11 mouse cellular contexts compared by ENCODE assay signal in genomic region chr14:75056861-75057431, GRCm38 (mm10). TPM values are rescaled to one million over a fixed set of nuclear protein-coding genes. Genes with fewer than 3 reads are reported as not detected.
DNase-seq lines count a peak whose midpoint lies in the region; ATAC-seq and TF ChIP-seq lines count a peak whose summit lies in the region.
"Had no signal": no experiment of that assay in that cellular context is flagged by ENCODE, and none has a peak within 500 bp of the region (broad histone marks: within the 10 kb centered on the region; RNA-seq: fewer than 3 reads in every experiment).

No protein-coding gene starts in this region.

- peak; percentile 94 for TF ChIP-seq EP300 in CH12.LX (IDR thresholded peaks at IDR 0.05; ENCODE audit: low read length)

- peak overlapping the region; percentile 86 for H3K4me2 ChIP-seq in CH12.LX (ENCODE audit: insufficient read depth, low read depth, poor library complexity, severe bottlenecking)
- no peak overlapping the region for H3K4me2 ChIP-seq in liver, embryonic 16.5 days (ENCODE audit: low read depth, low read length)
- H3K4me2 ChIP-seq: lung, embryonic 15.5 days had no signal

- WGBS in liver, embryonic 16.5 days (ENCODE audit: insufficient replicate concordance) = 19% methylated on average over 9 of the region's 9 CpGs

- peak; percentile 75 for TF ChIP-seq POLR2A in CH12.LX (IDR thresholded peaks at IDR 0.05; ENCODE audit: low read depth, low read length)

- dilution Hi-C loops in CH12.LX (cut with MboI; ENCODE audit: extremely low pct_ligation_motif_present, extremely low pct_unique_long_range_greater_than_20kb, low sequenced_read_pairs) = no loop called here

- TF ChIP-seq RAD21 in CH12.LX (IDR thresholded peaks at IDR 0.05; ENCODE audit: low read depth, low read length) = no peak; the same call in none of the 2 replicates

- no peaks in the 10 kb centered on the region for H3K79me2 ChIP-seq in CH12.LX (replicated peaks; ENCODE audit: control insufficient read depth, extremely low read depth, insufficient read depth, poor library complexity, severe bottlenecking)

- H3K27me3 ChIP-seq in CH12.LX (replicated peaks) = no peaks in the 10 kb centered on the region
- no peaks in the 10 kb centered on the region for H3K27me3 ChIP-seq in liver, embryonic 16.5 days (ENCODE audit: control insufficient read depth, insufficient read depth, low read depth, low read length)
- H3K27me3 ChIP-seq: lung, embryonic 15.5 days had no signal

- peaks cover 29 to 72% of the 10 kb centered on the region in 2 experiments for H3K4me1 ChIP-seq in CH12.LX (ENCODE audit: control insufficient read depth in 1 of 2, insufficient read depth in 2 of 2)
- no peaks in the 10 kb centered on the region for H3K4me1 ChIP-seq in brown adipose tissue, adult 24 weeks (ENCODE audit: control insufficient read depth, insufficient read depth, insufficient read length, low read length)
- no peaks in the 10 kb centered on the region; the same call in 1 of the 2 replicates for H3K4me1 ChIP-seq in liver, embryonic 16.5 days (ENCODE audit: control insufficient read depth, low read depth, low read length)

- peak overlapping the region; percentile 100 for H3K27ac ChIP-seq in CH12.LX (ENCODE audit: insufficient read depth, low read depth)
- 0 out of 2 replicates have a peak overlapping the region, but pooled peaks have one; percentile 1 for H3K27ac ChIP-seq in brown adipose tissue, adult 24 weeks (replicated peaks; ENCODE audit: low read depth, low read length)
- peak overlapping the region; percentile 59; the same call in 1 of the 2 replicates for H3K27ac ChIP-seq in liver, embryonic 16.5 days (ENCODE audit: low read length)
- H3K27ac ChIP-seq: lung, embryonic 15.5 days had no signal

- no peaks in the 10 kb centered on the region for H3K9me3 ChIP-seq in CH12.LX (replicated peaks; ENCODE audit: low read length)
- no peaks in the 10 kb centered on the region for H3K9me3 ChIP-seq in liver, embryonic 16.5 days (replicated peaks; ENCODE audit: control insufficient read depth, low read length)
- H3K9me3 ChIP-seq: lung, embryonic 15.5 days had no signal

- peak overlapping the region; percentile 71 for H3K9ac ChIP-seq in CH12.LX (ENCODE audit: insufficient read depth, low read depth)
- H3K9ac ChIP-seq in liver, embryonic 16.5 days (ENCODE audit: low read depth, low read length) = no peak overlapping the region
- H3K9ac ChIP-seq: lung, embryonic 15.5 days had no signal

- H3K4me3 ChIP-seq in CH12.LX (replicated peaks in 1 of 3; ENCODE audit: low read depth in 2 of 3, low read length in 2 of 3, poor library complexity in 1 of 3) = peak overlapping the region in 2 of 3 experiments; percentile 32 to 44
- no peak overlapping the region for H3K4me3 ChIP-seq in brown adipose tissue, adult 24 weeks (ENCODE audit: insufficient read depth, low read depth, low read length)
- H3K4me3 ChIP-seq in liver, embryonic 16.5 days (ENCODE audit: low read depth, low read length) = no peak overlapping the region
- H3K4me3 ChIP-seq: lung, embryonic 15.5 days had no signal

- peaks cover 11 to 53% of the 10 kb centered on the region in 2 experiments for H3K36me3 ChIP-seq in CH12.LX (replicated peaks in 1 of 2; ENCODE audit: control insufficient read depth in 1 of 2, insufficient read depth in 1 of 2, low read length in 1 of 2)
- no peaks in the 10 kb centered on the region for H3K36me3 ChIP-seq in liver, embryonic 16.5 days (ENCODE audit: control insufficient read depth, insufficient read depth)
- H3K36me3 ChIP-seq: lung, embryonic 15.5 days had no signal

- peak; percentile 88 for DNase-seq in CH12.LX (ENCODE audit: extremely low read depth)
- peak; percentile 32 to 40 for DNase-seq in spleen, postnatal 10 days (ENCODE audit: low spot score in 2 of 2)
- DNase-seq in frontal cortex, postnatal 14 days (ENCODE audit: low spot score in 2 of 2) = no peak
- no peak for DNase-seq in kidney, postnatal 4 days
- DNase-seq in layer of hippocampus, adult 8-10 months (ENCODE audit: low spot score in 2 of 2) = no peak
- DNase-seq: heart, adult 11 months; heart, postnatal 36 days; kidney, adult 8-10 months had no signal

- no peak for TF ChIP-seq CTCF in CH12.LX (conservative IDR thresholded peaks at IDR 0.05 in 1 of 2, IDR thresholded peaks at IDR 0.05 in 1 of 2; ENCODE audit: low read depth in 2 of 2, low read length in 2 of 2)

- in situ Hi-C loops in CH12.LX (cut with MboI; ENCODE audit: low pct_ligation_motif_present, low pct_unique_long_range_greater_than_20kb, low sequenced_read_pairs) = loop anchor here (10.0 to 25.0 kb wide), 2 partner anchors 138 to 655 kb away; no protein-coding TSS in a partner anchor

- ATAC-seq in liver, embryonic 16.5 days (ENCODE audit: low read depth) = no peak

TF ChIP-seq in CH12.LX, 34 proteins besides CTCF, POLR2A, EP300 and RAD21:
- TF ChIP-seq UBTF (IDR thresholded peaks at IDR 0.05; ENCODE audit: low read depth, low read length) = peak; percentile 38; the same call in 1 of the 2 replicates
- TF ChIP-seq USF2 (conservative IDR thresholded peaks at IDR 0.05; ENCODE audit: low read depth, low read length) = no peak
- peak; percentile 37; the same call in 1 of the 2 replicates for TF ChIP-seq NRF1 (IDR thresholded peaks at IDR 0.05; ENCODE audit: low read depth, low read length)
- TF ChIP-seq E2F4 (IDR thresholded peaks at IDR 0.05; ENCODE audit: insufficient replicate concordance, low read depth, low read length) = no peak
- peak; percentile 97 for TF ChIP-seq MXI1 (IDR thresholded peaks at IDR 0.05; ENCODE audit: low read depth, low read length)
- TF ChIP-seq RCOR1 (conservative IDR thresholded peaks at IDR 0.05; ENCODE audit: low read depth, low read length) = peak; percentile 92
- TF ChIP-seq NELFE (IDR thresholded peaks at IDR 0.05; ENCODE audit: low read depth, low read length) = no peak
- peak; percentile 73 for TF ChIP-seq CHD2 (IDR thresholded peaks at IDR 0.05; ENCODE audit: low read length)
- 0 out of 2 replicates have a peak, but pooled peaks have one; percentile 17 for TF ChIP-seq ZNF384 (IDR thresholded peaks at IDR 0.05; ENCODE audit: low read depth, low read length)
- peak; percentile 48 for TF ChIP-seq HCFC1 (IDR thresholded peaks at IDR 0.05; ENCODE audit: low read depth, low read length)
- TF ChIP-seq GABPA (IDR thresholded peaks at IDR 0.05; ENCODE audit: insufficient replicate concordance, low read depth, low read length) = no peak
- TF ChIP-seq JUND (conservative IDR thresholded peaks at IDR 0.05; ENCODE audit: low read depth, low read length) = peak; percentile 78
- TF ChIP-seq PAX5 (IDR thresholded peaks at IDR 0.05; ENCODE audit: low read length) = no peak
- 0 out of 2 replicates have a peak, but pooled peaks have one; percentile 15 for TF ChIP-seq KAT2A (IDR thresholded peaks at IDR 0.05; ENCODE audit: insufficient replicate concordance, low read length)
- 0 out of 2 replicates have a peak, but pooled peaks have one; percentile 61 for TF ChIP-seq MAZ (IDR thresholded peaks at IDR 0.05; ENCODE audit: low read depth, low read length)
- TF ChIP-seq SMC3 (IDR thresholded peaks at IDR 0.05; ENCODE audit: low read depth, low read length) = peak; percentile 20
- TF ChIP-seq ZKSCAN1 (IDR thresholded peaks at IDR 0.05; ENCODE audit: borderline replicate concordance, low read depth, low read length) = no peak
- peak; percentile 99 for TF ChIP-seq MYC (IDR thresholded peaks at IDR 0.05; ENCODE audit: low read depth, low read length)
- peak; percentile 90 for TF ChIP-seq ETS1 (conservative IDR thresholded peaks at IDR 0.05; ENCODE audit: low read depth, low read length)
- peak; percentile 97 for TF ChIP-seq MAX (IDR thresholded peaks at IDR 0.05; ENCODE audit: low read length)
- TF ChIP-seq IRF4 (IDR thresholded peaks at IDR 0.05; ENCODE audit: low read depth, low read length) = peak; percentile 91
- peak; percentile 79 for TF ChIP-seq TBP (conservative IDR thresholded peaks at IDR 0.05; ENCODE audit: low read depth, low read length)
- TF ChIP-seq CHD1 (IDR thresholded peaks at IDR 0.05; ENCODE audit: low read depth, low read length) = 0 out of 2 replicates have a peak, but pooled peaks have one; percentile 56
- TF ChIP-seq BHLHE40 (IDR thresholded peaks at IDR 0.05; ENCODE audit: low read depth, low read length) = peak; percentile 70
- peak; percentile 93 for TF ChIP-seq SIN3A (IDR thresholded peaks at IDR 0.05; ENCODE audit: low read length)
- TF ChIP-seq ZC3H11A (IDR thresholded peaks at IDR 0.05; ENCODE audit: low read depth, low read length) = no peak
- TF ChIP-seq ZMIZ1 (IDR thresholded peaks at IDR 0.05; ENCODE audit: low read depth, low read length) = peak; percentile 50; the same call in 1 of the 2 replicates
- TF ChIP-seq MAFK (IDR thresholded peaks at IDR 0.05; ENCODE audit: insufficient replicate concordance, low read length) = peak; percentile 79
- TF ChIP-seq TCF12 (IDR thresholded peaks at IDR 0.05; ENCODE audit: low read depth, low read length) = peak; percentile 67
- peak; percentile 72 for TF ChIP-seq MEF2A (IDR thresholded peaks at IDR 0.05; ENCODE audit: borderline replicate concordance, low read depth, low read length)
- no peak for TF ChIP-seq USF1 (IDR thresholded peaks at IDR 0.05; ENCODE audit: low read depth, low read length)
- TF ChIP-seq JUN (IDR thresholded peaks at IDR 0.05; ENCODE audit: insufficient read depth, low read depth, low read length) = peak; percentile 66; the same call in 1 of the 2 replicates
- peak; percentile 79 for TF ChIP-seq ELF1 (IDR thresholded peaks at IDR 0.05; ENCODE audit: low read depth, low read length)
- TF ChIP-seq POLR2AphosphoS2 (IDR thresholded peaks at IDR 0.05; ENCODE audit: low read depth, low read length) = no peak

RNA-seq across cellular contexts. Expression of gene Rubcnl, which starts 41.1 kb away (rescaled TPM):
- total RNA-seq in CH12.LX (2012; rRNA removed) = 23.5 and 24.9 TPM in 2 replicates
- total RNA-seq in CH12.LX (2014; rRNA removed) = 24.6 and 24.7 TPM in 2 replicates
- polyA plus RNA-seq in CH12.LX (2012; ENCODE audit: insufficient read length, low read depth) = 21.8 and 27.2 TPM in 2 replicates
- polyA plus RNA-seq in brown adipose tissue, adult 24 weeks (2012; ENCODE audit: insufficient read depth, insufficient read length, missing spikeins) = 0.44 TPM in 1 of 2 replicates, not detected in the other
- polyA plus RNA-seq in liver, embryonic 16.5 days (2015; fragmentation: Nextera tagmentation; extraction: Ambion mirVana) = 0.23 and 0.33 TPM in 2 replicates
- 1 to 10 TPM in 2 of 4 experiments, under 1 TPM in 2; 0.87 to 3.1 (median 1.8) TPM for total RNA-seq in layer of hippocampus, adult 8-10 months (2022)

Comparison
In these comparisons a context has a peak if more than half of its experiments do, and no peak if none do; other contexts are left out.
1. DNase-seq: peak in CH12.LX (single experiment) and spleen, postnatal 10 days (2 of 2); none in frontal cortex, postnatal 14 days (0 of 2), kidney, postnatal 4 days (0 of 2) and layer of hippocampus, adult 8-10 months (0 of 2).
2. H3K27ac ChIP-seq: peak in every context shown above with its lines; median percentile 100 in CH12.LX; 59 in liver, embryonic 16.5 days; 1 in brown adipose tissue, adult 24 weeks.
3. H3K4me3 ChIP-seq: peak in CH12.LX (2 of 3); none in brown adipose tissue, adult 24 weeks (single experiment) and liver, embryonic 16.5 days (single experiment).
4. RNA of gene Rubcnl, which starts 41.1 kb away (polyA plus RNA-seq): 21.8 to 27.2 TPM in CH12.LX; 0.44 TPM in brown adipose tissue, adult 24 weeks and 0.23 to 0.33 TPM in liver, embryonic 16.5 days; every median in the first group is over 10 times any median in the second.